Mouse (Mus musculus) MEL (cell line): ENCODE measurements at regions not wholly inside any gene's neighbourhood (a gene's known extent, or its start where the extent isn't known, plus 50 kb on each side); places are given as distances from the start of the nearest gene placed in this dataset.

Source experiments
- DNase-seq: peaks from one replicate; pipeline ENCODE4 v3.0.0; 2011; ENCODE audit warnings: low read depth, low spot score
- H3K27ac ChIP-seq: 2 replicates; pipeline ENCODE4 v1.5.1; 2012; ENCODE audit warnings: low read depth, mild to moderate bottlenecking, control low read depth, low read length, moderate library complexity; ENCODE audit not compliant: control insufficient read depth
- H3K27me3 ChIP-seq, 2 experiments: fragments of 150-350 bp in 1 of 2; sonication (generic) in 1 of 2; 2 replicates each; pipeline ENCODE4 v1.6.1; 2012; ENCODE audit warnings: low read length in 2 of 2, mild to moderate bottlenecking in 2 of 2, improper control_type of control experiment in 1 of 2, moderate library complexity in 1 of 2; ENCODE audit not compliant: insufficient read depth in 2 of 2, control insufficient read depth in 1 of 2
- H3K36me3 ChIP-seq, 2 experiments: 2 replicates each; pipeline ENCODE4 v1.6.1; 2012 to 2014; ENCODE audit warnings: low read length in 2 of 2, improper control_type of control experiment in 1 of 2, inconsistent platforms in 1 of 2, mild to moderate bottlenecking in 1 of 2; ENCODE audit not compliant: insufficient read depth in 2 of 2, control insufficient read depth in 1 of 2
- H3K4me1 ChIP-seq, 2 experiments: fragments of 150-350 bp in 1 of 2; sonication (generic) in 1 of 2; 2 replicates each; pipeline ENCODE4 v1.6.1; 2012; ENCODE audit warnings: low read length in 2 of 2, improper control_type of control experiment in 1 of 2, mild to moderate bottlenecking in 1 of 2; ENCODE audit not compliant: insufficient read depth in 2 of 2, control insufficient read depth in 1 of 2
- H3K4me3 ChIP-seq, 2 experiments: fragments of 150-350 bp in 1 of 2; sonication (generic) in 1 of 2; 2 replicates each; pipeline ENCODE4 v1.5.1; 2012; ENCODE audit warnings: low read depth in 2 of 2, low read length in 2 of 2, mild to moderate bottlenecking in 2 of 2, moderate library complexity in 2 of 2, control low read depth in 1 of 2, improper control_type of control experiment in 1 of 2; ENCODE audit not compliant: control insufficient read depth in 1 of 2, insufficient read depth in 1 of 2
- H3K79me2 ChIP-seq: 2 replicates; pipeline ENCODE4 v1.6.1; 2012; ENCODE audit warnings: mild to moderate bottlenecking, low read length, moderate library complexity; ENCODE audit not compliant: control insufficient read depth, poor library complexity, insufficient read depth
- H3K9ac ChIP-seq: 2 replicates; pipeline ENCODE4 v1.6.1; 2012; ENCODE audit warnings: low read depth, mild to moderate bottlenecking, control low read depth, low read length, moderate library complexity; ENCODE audit not compliant: control insufficient read depth, poor library complexity, severe bottlenecking
- H3K9me3 ChIP-seq: fragments of 150-350 bp; sonication (generic); replicated peaks from 2 replicates; pipeline ENCODE4 v1.6.1; 2012; ENCODE audit warnings: mild to moderate bottlenecking, low read length, improper control_type of control experiment, moderate library complexity; ENCODE audit not compliant: insufficient read depth
- BHLHE40 ChIP-seq: IDR thresholded peaks from 2 replicates; pipeline ENCODE4 v1.6.1; 2012; ENCODE audit warnings: low read depth, mild to moderate bottlenecking, inconsistent platforms, low read length, improper control_type of control experiment, borderline replicate concordance
- E2F4 ChIP-seq: IDR thresholded peaks from 2 replicates; pipeline ENCODE4 v1.6.1; 2011; ENCODE audit warnings: low read depth, low read length, improper control_type of control experiment, borderline replicate concordance
- ELF1 ChIP-seq: IDR thresholded peaks from 2 replicates; pipeline ENCODE4 v1.6.1; 2014; ENCODE audit warnings: low read depth, mild to moderate bottlenecking, inconsistent platforms, low read length, improper control_type of control experiment, moderate library complexity
- MAZ ChIP-seq: IDR thresholded peaks from 2 replicates; pipeline ENCODE4 v1.6.1; 2012; ENCODE audit warnings: low read depth, mild to moderate bottlenecking, inconsistent platforms, low read length, improper control_type of control experiment
- MEF2A ChIP-seq: IDR thresholded peaks from 2 replicates; pipeline ENCODE4 v1.6.1; 2014; ENCODE audit warnings: low read depth, mild to moderate bottlenecking, inconsistent platforms, low read length, improper control_type of control experiment; ENCODE audit not compliant: poor library complexity, insufficient replicate concordance, severe bottlenecking; ENCODE audit errors: extremely low read depth
- NELFE ChIP-seq: IDR thresholded peaks from 2 replicates; pipeline ENCODE4 v1.6.1; 2011; ENCODE audit warnings: low read depth, low read length, improper control_type of control experiment
- NRF1 ChIP-seq: IDR thresholded peaks from 2 replicates; pipeline ENCODE4 v1.6.1; 2014; ENCODE audit warnings: low read depth, mild to moderate bottlenecking, inconsistent platforms, low read length, improper control_type of control experiment, moderate library complexity; ENCODE audit not compliant: poor library complexity, insufficient read depth, severe bottlenecking
- POLR2A ChIP-seq, 2 experiments: IDR thresholded peaks; 2 replicates each; pipeline ENCODE4 v1.6.1; 2011 to 2012; ENCODE audit warnings: low read length in 2 of 2, mild to moderate bottlenecking in 2 of 2, control low read depth in 1 of 2, improper control_type of control experiment in 1 of 2, low read depth in 1 of 2, moderate library complexity in 1 of 2; ENCODE audit not compliant: control insufficient read depth in 1 of 2, insufficient read depth in 1 of 2, poor library complexity in 1 of 2
- POLR2AphosphoS5 ChIP-seq: IDR thresholded peaks from 2 replicates; pipeline ENCODE4 v1.6.1; 2012; ENCODE audit warnings: low read depth, borderline replicate concordance, mild to moderate bottlenecking, inconsistent platforms, low read length, moderate library complexity, mixed read lengths
- RAD21 ChIP-seq: IDR thresholded peaks from 2 replicates; pipeline ENCODE4 v1.6.1; 2011; ENCODE audit warnings: mild to moderate bottlenecking, low read depth, low read length, improper control_type of control experiment
- SIN3A ChIP-seq: IDR thresholded peaks from 2 replicates; pipeline ENCODE4 v1.6.1; 2012; ENCODE audit warnings: low read length, improper control_type of control experiment, inconsistent platforms
- TBP ChIP-seq: IDR thresholded peaks from 2 replicates; pipeline ENCODE4 v1.8.0; 2011; ENCODE audit warnings: low read depth, low read length, improper control_type of control experiment
- TCF12 ChIP-seq: IDR thresholded peaks from 2 replicates; pipeline ENCODE4 v1.6.1; 2014; ENCODE audit warnings: low read depth, mild to moderate bottlenecking, inconsistent platforms, low read length, improper control_type of control experiment, moderate library complexity
- UBTF ChIP-seq: IDR thresholded peaks from 2 replicates; pipeline ENCODE4 v1.6.1; 2012; ENCODE audit warnings: low read depth, mild to moderate bottlenecking, inconsistent platforms, low read length, improper control_type of control experiment, moderate library complexity, borderline replicate concordance; ENCODE audit not compliant: insufficient read depth
- ZC3H11A ChIP-seq: IDR thresholded peaks from 2 replicates; pipeline ENCODE4 v1.6.1; 2012; ENCODE audit warnings: low read depth, mild to moderate bottlenecking, inconsistent platforms, low read length, improper control_type of control experiment

- no peaks in the 10 kb centered on the region for H3K36me3 ChIP-seq
- no peaks in the 10 kb centered on the region for H3K9me3 ChIP-seq
- no peaks in the 10 kb centered on the region for H3K4me1 ChIP-seq
- no peak for TF ChIP-seq E2F4
- TF ChIP-seq TBP, result no peak
- no peak for TF ChIP-seq POLR2A (IDR thresholded peaks at IDR 0.05; ENCODE audit: control insufficient read depth in 1 of 2, insufficient read depth in 1 of 2, low read depth in 1 of 2, low read length in 2 of 2, poor library complexity in 1 of 2)
- TF ChIP-seq, all 39 proteins: peak for 0
- no peak overlapping the region for H3K4me3 ChIP-seq
- H3K27ac ChIP-seq, result no peak overlapping the region
- DNase-seq, result no peak
- H3K27me3 ChIP-seq, result no peaks in the 10 kb centered on the region
- no peaks in the 10 kb centered on the region for H3K79me2 ChIP-seq
- H3K9ac ChIP-seq, result no peak overlapping the region
These were observed 323.8 kb downstream of the Isl1 start for GRCm38 (mm10) chr13:115985715-115986114.

DNA sequence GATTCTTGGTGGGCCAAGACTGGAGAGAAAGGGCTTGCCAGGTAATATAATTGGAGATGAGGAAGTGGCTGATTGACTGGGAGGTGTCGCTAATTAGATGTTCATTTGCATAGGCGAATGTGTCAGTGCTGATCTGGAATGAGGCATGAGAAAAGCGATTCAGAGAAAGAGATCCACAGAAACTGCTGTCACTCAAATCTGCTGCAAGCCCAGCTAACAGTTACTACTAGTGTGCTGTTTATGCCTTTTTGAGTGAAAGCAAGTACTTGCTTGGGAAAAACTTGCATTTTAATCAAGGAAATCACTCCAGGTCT, 331.6 kb downstream of the Isl1 start:
- Histone ChIP-seq H3K4me1 (no peaks in the 10 kb centered on the region), H3K27ac (no peak overlapping the region), H3K9ac (no peak overlapping the region), H3K4me3 (no peak overlapping the region), H3K9me3 (no peaks in the 10 kb centered on the region), H3K79me2 (no peaks in the 10 kb centered on the region), H3K36me3 (no peaks in the 10 kb centered on the region)
- no peak for TF ChIP-seq BHLHE40
- no peak for TF ChIP-seq UBTF
- no peak for TF ChIP-seq RAD21
- TF ChIP-seq TCF12, result no peak
- TF ChIP-seq MAZ, result no peak
- TF ChIP-seq ZC3H11A, result no peak
- TF ChIP-seq NELFE, result no peak
- TF ChIP-seq, all 39 proteins: peak for 0
- no peaks in the 10 kb centered on the region for H3K27me3 ChIP-seq
- no peak for DNase-seq

DNA sequence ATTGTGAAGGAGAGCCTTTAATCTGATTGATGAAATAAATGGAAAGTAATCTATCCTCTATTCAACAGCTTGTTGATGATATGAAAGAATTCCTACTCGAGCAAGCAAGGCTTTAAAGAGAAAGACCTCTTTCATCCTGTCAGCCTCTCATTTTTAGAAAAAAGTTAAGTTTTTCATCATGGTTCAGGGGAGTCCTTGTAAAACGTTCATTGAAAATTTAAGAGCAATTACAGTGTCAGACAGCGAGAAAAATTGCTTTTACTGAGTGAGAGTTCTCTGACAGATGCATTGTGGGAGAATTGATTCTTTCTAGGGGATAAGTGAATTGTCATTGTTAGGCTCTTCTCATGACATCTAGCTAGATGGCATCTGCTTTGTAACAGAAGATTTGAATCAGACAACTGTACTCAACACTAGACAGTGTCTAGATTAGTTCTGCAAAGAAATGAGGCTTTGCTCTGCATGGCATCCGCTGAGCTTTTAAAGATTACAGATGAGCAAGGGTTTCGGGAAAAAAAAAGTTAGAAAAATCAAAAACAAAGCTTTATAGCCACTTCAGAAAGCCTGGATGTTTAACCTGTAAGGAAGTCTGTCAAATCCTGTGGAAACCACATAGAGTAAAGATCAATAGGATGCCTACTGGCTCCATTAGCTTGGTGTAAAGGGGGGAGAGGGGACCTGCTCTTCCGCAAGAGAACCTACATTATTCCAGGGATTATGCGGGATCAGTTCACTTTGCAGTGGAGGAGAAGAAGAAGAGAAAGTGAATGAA, 332.2 kb downstream of the Isl1 start:
- TF ChIP-seq BHLHE40, result no peak
- TF ChIP-seq MEF2A, result no peak
- no peak for TF ChIP-seq NELFE
- TF ChIP-seq ELF1, result no peak
- TF ChIP-seq MAZ, result no peak
- TF ChIP-seq NRF1, result no peak
- TF ChIP-seq SIN3A, result no peak
- TF ChIP-seq POLR2AphosphoS5, result no peak
- TF ChIP-seq, all 39 proteins: peak for 0

More for the DNA sequence above, 332.2 kb downstream of the Isl1 start:
- no peaks in the 10 kb centered on the region for H3K36me3 ChIP-seq
- H3K27ac ChIP-seq, result no peak overlapping the region
- no peaks in the 10 kb centered on the region for H3K79me2 ChIP-seq
- no peaks in the 10 kb centered on the region for H3K27me3 ChIP-seq
- no peak overlapping the region for H3K9ac ChIP-seq
- H3K4me3 ChIP-seq, result no peak overlapping the region
- no peaks in the 10 kb centered on the region for H3K4me1 ChIP-seq
- DNase-seq, result no peak
- no peaks in the 10 kb centered on the region for H3K9me3 ChIP-seq
